ENCODE assay signal across 10 mouse cellular contexts in genomic region chr12:117736928-117737327, GRCm38 (mm10).
DNase-seq lines count a peak whose midpoint lies in the region; ATAC-seq and TF ChIP-seq lines count a peak whose summit lies in the region.
"Had no signal": no experiment of that assay in that cellular context is flagged by ENCODE, and none has a peak within 500 bp of the region (broad histone marks: within the 10 kb centered on the region; RNA-seq: fewer than 3 reads in every experiment).

No protein-coding gene starts in this region.

- no peaks in the 10 kb centered on the region for H3K9me3 ChIP-seq in hindbrain, embryonic 11.5 days (ENCODE audit: control insufficient read depth, low read length)
- H3K9me3 ChIP-seq in hindbrain, embryonic 10.5 days: no peaks in the 10 kb centered on the region
- no peaks in the 10 kb centered on the region for H3K9me3 ChIP-seq in hindbrain, embryonic 12.5 days (replicated peaks)
- H3K9me3 ChIP-seq in midbrain, postnatal 0 days (ENCODE audit: low read length): no peaks in the 10 kb centered on the region
- H3K9me3 ChIP-seq: embryonic facial prominence, embryonic 15.5 days had no signal

- no peaks in the 10 kb centered on the region for H3K36me3 ChIP-seq in hindbrain, embryonic 11.5 days (ENCODE audit: control insufficient read depth, insufficient read depth, low read length)
- H3K36me3 ChIP-seq in hindbrain, embryonic 10.5 days: 0 out of 2 replicates have a peak, but pooled peaks cover 3% of the 10 kb centered on the region
- no peaks in the 10 kb centered on the region for H3K36me3 ChIP-seq in hindbrain, embryonic 12.5 days
- peaks cover 6% of the 10 kb centered on the region for H3K36me3 ChIP-seq in midbrain, postnatal 0 days (ENCODE audit: insufficient read depth, low read length)
- H3K36me3 ChIP-seq: embryonic facial prominence, embryonic 15.5 days had no signal

- no peak overlapping the region for H3K4me3 ChIP-seq in hindbrain, embryonic 11.5 days (ENCODE audit: low read depth, low read length)
- H3K4me3 ChIP-seq in hindbrain, embryonic 10.5 days: no peak overlapping the region
- H3K4me3 ChIP-seq in hindbrain, embryonic 12.5 days: no peak overlapping the region
- H3K4me3 ChIP-seq in midbrain, postnatal 0 days (ENCODE audit: low read depth, low read length): no peak overlapping the region
- H3K4me3 ChIP-seq: embryonic facial prominence, embryonic 15.5 days had no signal

- no peak for TF ChIP-seq POLR2A in brain, embryonic 14.5 days (IDR thresholded peaks at IDR 0.05; ENCODE audit: borderline replicate concordance, extremely low read depth, insufficient read depth, insufficient read length, poor library complexity, severe bottlenecking)

- H3K27me3 ChIP-seq in hindbrain, embryonic 11.5 days (ENCODE audit: control insufficient read depth, insufficient read depth, low read length): no peaks in the 10 kb centered on the region
- no peaks in the 10 kb centered on the region for H3K27me3 ChIP-seq in hindbrain, embryonic 10.5 days (ENCODE audit: insufficient read depth, poor library complexity, severe bottlenecking)
- no peaks in the 10 kb centered on the region for H3K27me3 ChIP-seq in hindbrain, embryonic 12.5 days
- no peaks in the 10 kb centered on the region for H3K27me3 ChIP-seq in midbrain, postnatal 0 days (ENCODE audit: insufficient read depth, low read length)
- H3K27me3 ChIP-seq: embryonic facial prominence, embryonic 15.5 days had no signal

- H3K4me2 ChIP-seq in hindbrain, embryonic 11.5 days (replicated peaks; ENCODE audit: low read depth, low read length): no peak overlapping the region
- H3K4me2 ChIP-seq in hindbrain, embryonic 12.5 days (replicated peaks): no peak overlapping the region
- no peak overlapping the region for H3K4me2 ChIP-seq in midbrain, postnatal 0 days (ENCODE audit: low read depth, low read length, poor library complexity, severe bottlenecking)
- H3K4me2 ChIP-seq: embryonic facial prominence, embryonic 15.5 days had no signal

- no peak for TF ChIP-seq CTCF in brain, embryonic 14.5 days (IDR thresholded peaks at IDR 0.05; ENCODE audit: borderline replicate concordance, extremely low read depth, insufficient read depth, insufficient read length)
- no peak for TF ChIP-seq CTCF in midbrain, postnatal 0 days (IDR thresholded peaks at IDR 0.05)

- no peak overlapping the region for H3K27ac ChIP-seq in hindbrain, embryonic 11.5 days (ENCODE audit: low read depth, low read length)
- no peak overlapping the region for H3K27ac ChIP-seq in hindbrain, embryonic 10.5 days
- H3K27ac ChIP-seq in hindbrain, embryonic 12.5 days: peak overlapping the region; percentile 70
- no peak overlapping the region for H3K27ac ChIP-seq in midbrain, postnatal 0 days (ENCODE audit: low read depth, low read length)
- H3K27ac ChIP-seq: embryonic facial prominence, embryonic 15.5 days had no signal

- peak; percentile 95 for ATAC-seq in hindbrain, embryonic 11.5 days (ENCODE audit: low FRiP score)
- ATAC-seq in hindbrain, embryonic 12.5 days (ENCODE audit: low FRiP score): peak; percentile 94
- ATAC-seq in midbrain, postnatal 0 days (ENCODE audit: low FRiP score): peak; percentile 66; the same call in 1 of the 2 replicates
- no peak for ATAC-seq in inflammation-experienced regulatory T-cells, adult 6 months

- H3K9ac ChIP-seq in hindbrain, embryonic 11.5 days (ENCODE audit: low read depth, low read length): no peak overlapping the region
- no peak overlapping the region for H3K9ac ChIP-seq in hindbrain, embryonic 12.5 days
- H3K9ac ChIP-seq in midbrain, postnatal 0 days (replicated peaks; ENCODE audit: low read length, poor library complexity, severe bottlenecking): no peak overlapping the region
- H3K9ac ChIP-seq: embryonic facial prominence, embryonic 15.5 days had no signal

- DNase-seq in hindbrain, embryonic 11.5 days (ENCODE audit: low spot score): peak; percentile 41
- no peak for DNase-seq in hindbrain, embryonic 10.5 days (ENCODE audit: low spot score)
- DNase-seq in brain, embryonic 14.5 days (ENCODE audit: low read depth): peak; percentile 92
- DNase-seq in midbrain, postnatal 0 days (ENCODE audit: low spot score): no peak
- no peak for DNase-seq in liver
- DNase-seq: cerebellum, adult 9-10 months; kidney, adult 9 months had no signal

- WGBS in hindbrain, embryonic 11.5 days: 55% methylated on average over 2 of the region's 2 CpGs
- WGBS in hindbrain, embryonic 10.5 days: 66% methylated on average over 2 of the region's 2 CpGs
- WGBS in hindbrain, embryonic 12.5 days: 35% methylated on average over 2 of the region's 2 CpGs
- WGBS in midbrain, postnatal 0 days: 31% methylated on average over 2 of the region's 2 CpGs

- H3K4me1 ChIP-seq in hindbrain, embryonic 11.5 days (replicated peaks; ENCODE audit: control insufficient read depth, insufficient read depth, low read length): no peaks in the 10 kb centered on the region
- peaks cover 19% of the 10 kb centered on the region for H3K4me1 ChIP-seq in hindbrain, embryonic 10.5 days (replicated peaks)
- H3K4me1 ChIP-seq in hindbrain, embryonic 12.5 days: peaks cover 22% of the 10 kb centered on the region
- H3K4me1 ChIP-seq in midbrain, postnatal 0 days (ENCODE audit: insufficient read depth, low read length): 0 out of 2 replicates have a peak, but pooled peaks cover 5% of the 10 kb centered on the region
- H3K4me1 ChIP-seq: embryonic facial prominence, embryonic 15.5 days had no signal

Comparison
In these comparisons a context has a peak if more than half of its experiments do, and no peak if none do; other contexts are left out.
1. DNase-seq: peak in hindbrain, embryonic 11.5 days (single experiment) and brain, embryonic 14.5 days (single experiment); none in hindbrain, embryonic 10.5 days (single experiment), midbrain, postnatal 0 days (single experiment) and liver (single experiment).